Mouse (Mus musculus) monocyte, adult 5-6 weeks (primary cell): ENCODE results near the gene Inpp4b. TPM values are rescaled to one million over a fixed set of nuclear protein-coding genes. Genes with fewer than 3 reads are reported as not detected.
A peak's percentile ranks its signal among the peaks of the same experiment; 100 is the strongest.

ENCODE experiments used
- ATAC-seq: fragments of 153-309, 156-312 bp; replicated peaks from 2 replicates; pipeline ENCODE4 v1.8.0; 2017; ENCODE audit warnings: mild to moderate bottlenecking; ENCODE audit not compliant: low TSS enrichment, insufficient number of reproducible peaks, severe bottlenecking, poor library complexity, low FRiP score
- total RNA-seq: library from RNA; stranded (forward); fragments of 200-1000, 200-491, 200-594 nt; gene quantifications from 3 replicates; pipeline ENCODE4 v1.2.3, GENCODE M21; 2017

Inpp4b gene
- total RNA-seq, 1 experiment from 2014 or later = 11.9 TPM

DNA sequence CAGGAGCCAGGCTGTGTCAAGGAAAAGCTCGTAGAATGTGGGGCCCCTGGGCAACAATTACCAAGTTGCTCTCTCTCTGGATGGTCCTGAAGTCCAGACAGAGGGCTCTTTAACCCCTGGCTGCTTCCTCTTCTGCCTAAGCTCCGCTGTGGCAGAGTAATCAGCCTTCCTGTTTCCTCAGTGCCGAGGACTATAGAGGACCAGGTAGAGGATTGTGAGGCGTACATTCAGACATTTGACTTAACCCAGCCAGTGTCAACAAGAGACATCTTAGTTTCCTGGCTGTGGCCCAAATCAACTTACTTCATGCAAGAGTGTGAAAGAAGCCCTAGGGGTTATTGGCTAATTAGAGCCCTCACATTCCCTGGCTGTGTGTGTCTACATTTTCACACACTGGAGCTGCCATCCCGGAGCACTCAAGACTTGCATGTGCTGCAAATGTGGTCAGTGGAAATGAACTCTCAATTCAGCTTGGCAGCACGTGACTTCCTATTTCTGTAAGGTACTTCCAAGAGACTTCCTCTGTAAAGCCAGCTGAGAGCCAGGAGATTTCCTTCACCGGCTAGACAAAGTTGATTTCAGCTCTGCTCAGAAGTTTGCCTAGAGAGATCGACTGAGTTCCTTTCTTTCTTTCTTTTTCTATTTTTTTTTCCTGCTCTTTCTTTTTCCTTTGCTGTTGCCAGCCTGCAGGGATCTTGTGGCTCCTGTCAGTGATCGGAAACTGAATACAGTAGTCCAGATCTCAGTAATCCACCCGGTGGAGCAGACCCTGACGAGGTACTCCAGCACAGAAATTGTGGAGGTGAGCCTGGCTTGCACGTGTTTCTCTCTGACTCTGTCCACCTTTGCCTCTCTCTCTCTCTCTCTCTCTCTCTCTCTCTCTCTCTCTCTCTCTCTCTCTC is 425.3 kb downstream of the Inpp4b start:
- ATAC-seq = no peak

DNA sequence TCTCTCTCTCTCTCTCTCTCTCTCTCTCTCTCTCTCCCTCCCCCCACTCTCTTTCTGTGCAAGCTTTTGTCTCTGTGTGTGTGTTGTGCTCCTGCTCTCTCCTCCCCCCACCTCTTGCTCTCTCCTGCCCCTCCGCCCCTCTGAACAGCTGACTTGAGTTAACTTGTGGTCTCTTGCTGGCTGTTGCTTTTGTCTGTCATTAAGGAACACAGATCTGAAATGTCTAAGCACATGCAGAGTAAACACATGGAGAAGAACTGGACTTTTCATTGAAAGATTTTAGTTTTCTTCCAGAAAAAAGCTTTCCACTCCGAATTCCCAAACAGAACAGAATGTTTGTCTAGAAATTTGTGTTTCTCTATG is 425.9 kb downstream of the Inpp4b start:
- no peak for ATAC-seq

DNA sequence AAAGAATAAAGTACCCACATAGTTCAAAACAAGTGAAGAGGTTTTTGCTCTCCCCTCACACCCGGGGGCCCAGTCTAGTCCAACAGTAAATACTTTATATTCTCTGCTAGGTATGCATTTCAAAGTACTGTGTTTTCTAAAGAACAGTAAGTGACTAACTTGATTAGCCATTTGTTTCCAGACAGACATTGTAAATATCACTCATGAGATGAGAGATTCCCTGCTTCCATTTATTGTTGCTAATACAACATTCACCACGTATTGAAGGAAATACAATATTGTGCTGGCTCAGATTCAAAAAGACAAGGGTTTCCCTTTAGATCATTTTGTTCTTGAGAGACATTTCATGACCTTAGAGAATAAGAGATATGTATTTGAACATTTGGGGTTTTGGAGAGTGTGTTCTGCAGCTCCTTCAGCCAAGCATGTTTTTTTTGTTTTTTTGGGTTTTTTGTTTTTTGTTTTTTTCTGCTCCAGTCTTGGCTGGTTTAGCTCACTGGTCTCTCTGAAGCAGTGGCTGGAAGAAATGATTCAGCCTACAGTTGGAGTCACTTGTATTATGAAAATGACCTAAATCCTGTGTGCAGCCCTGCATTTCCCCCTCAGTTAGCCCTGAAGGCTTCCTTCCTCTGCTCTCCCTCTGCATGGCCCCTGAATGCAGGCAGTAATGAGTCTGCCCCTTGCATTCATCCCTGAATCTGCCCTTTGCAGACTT is 426.5 kb downstream of the Inpp4b start:
- no peak for ATAC-seq

DNA sequence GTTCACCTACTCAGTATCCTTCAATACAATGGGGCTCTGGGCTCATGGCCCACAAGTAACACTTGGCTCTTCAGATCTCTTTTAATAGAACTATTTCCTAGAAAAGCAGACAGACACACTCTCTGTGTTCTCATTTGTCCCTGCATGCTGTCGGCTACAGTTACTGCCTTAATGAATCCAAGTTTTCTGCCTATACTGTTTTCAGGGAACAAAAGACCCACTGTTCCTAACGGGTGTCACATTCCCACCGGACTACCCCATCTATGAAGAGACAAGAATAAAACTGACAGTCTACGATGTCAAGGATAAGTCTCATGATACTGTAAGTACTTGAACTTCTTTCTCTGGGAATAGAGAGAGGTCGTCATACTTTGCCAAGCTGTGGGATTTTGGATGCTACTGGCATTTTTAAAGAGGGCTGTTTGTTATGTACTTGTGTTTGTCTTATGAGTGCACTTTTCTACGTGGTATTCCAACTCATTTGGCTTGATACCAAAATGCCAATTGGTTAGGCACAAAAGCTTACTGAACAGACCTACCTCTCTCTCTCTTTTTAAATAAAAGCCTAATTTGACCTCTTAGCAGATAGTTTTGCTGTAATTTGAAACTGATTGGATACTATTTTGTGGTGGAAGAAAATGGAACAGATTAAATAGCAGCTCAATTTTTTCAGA is 428.4 kb downstream of the Inpp4b start:
- ATAC-seq = no peak

- no peak for ATAC-seq
Measured at GRCm38 (mm10) chr8:81772855-81773254, 430.5 kb downstream of the Inpp4b start.

DNA sequence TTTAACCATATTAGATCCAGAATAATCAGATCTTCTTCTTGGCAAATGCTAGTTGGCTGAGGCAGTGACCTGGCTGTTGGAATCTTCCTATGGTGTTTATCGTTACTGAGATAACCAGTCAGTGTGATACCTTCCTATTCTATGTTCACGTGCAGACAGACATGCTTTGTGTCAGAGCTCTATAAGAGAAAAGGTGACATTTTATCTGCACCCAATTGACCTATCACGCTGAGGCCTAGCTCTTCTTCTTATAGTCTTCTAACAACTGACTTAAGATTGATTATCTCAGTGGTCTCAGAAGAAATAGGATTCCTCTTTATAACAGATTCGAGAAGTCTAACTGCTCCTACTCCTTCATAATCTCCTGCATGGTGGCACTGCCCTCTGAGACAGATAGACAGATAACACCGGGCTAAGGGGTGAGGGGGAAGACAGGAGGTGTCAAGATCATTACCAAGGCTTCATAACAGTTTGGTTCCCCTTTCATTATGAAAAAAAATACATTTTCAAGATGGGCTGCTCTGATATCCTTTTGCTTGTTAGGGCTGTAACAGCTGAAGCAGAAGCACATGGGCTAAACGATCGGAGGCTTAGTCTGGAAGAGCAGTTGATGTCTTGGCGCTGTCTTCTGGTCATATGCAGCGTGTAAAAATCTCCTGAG is 431.1 kb downstream of the Inpp4b start:
- ATAC-seq = peak; percentile 43; the same call in 1 of the 2 replicates

- ATAC-seq = no peak
Measured at GRCm38 (mm10) chr8:81774010-81774409, 431.7 kb downstream of the Inpp4b start.

- no peak for ATAC-seq
Measured at GRCm38 (mm10) chr8:81774454-81774853, 432.1 kb downstream of the Inpp4b start.

DNA sequence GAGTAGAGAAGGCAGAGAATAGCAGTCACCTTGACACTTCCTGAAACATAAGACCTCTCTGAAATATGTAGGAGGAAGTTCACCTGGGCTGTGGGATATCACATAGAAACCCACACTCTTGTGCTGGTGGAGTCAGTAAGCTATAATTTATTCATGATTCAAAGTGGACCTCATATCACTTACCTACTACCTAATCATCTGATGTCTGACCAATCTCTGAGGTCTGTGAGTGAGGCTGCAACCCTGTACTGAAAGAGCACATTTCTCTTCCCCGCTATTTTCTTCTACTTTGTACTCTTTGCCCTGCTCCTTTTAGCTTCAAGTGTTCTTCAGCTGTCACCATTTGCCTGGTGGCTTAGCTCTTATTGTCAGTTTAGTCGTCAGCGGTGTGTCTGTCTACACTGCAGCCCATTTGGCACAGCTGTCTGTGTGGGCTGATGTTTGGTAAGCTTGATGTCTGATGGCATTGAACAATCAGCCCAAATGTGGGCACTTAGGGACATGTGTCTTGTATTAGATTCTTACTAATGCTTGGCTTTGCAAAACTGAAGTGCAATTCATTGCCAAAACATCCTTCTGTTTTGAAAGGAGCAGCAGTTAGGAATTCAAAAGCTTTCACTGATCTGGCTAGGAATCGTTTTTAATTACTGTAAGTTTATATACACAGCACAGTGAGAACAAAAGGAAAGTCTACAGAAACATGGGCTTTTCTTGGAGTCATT is 434.3 kb downstream of the Inpp4b start:
- no peak for ATAC-seq

DNA sequence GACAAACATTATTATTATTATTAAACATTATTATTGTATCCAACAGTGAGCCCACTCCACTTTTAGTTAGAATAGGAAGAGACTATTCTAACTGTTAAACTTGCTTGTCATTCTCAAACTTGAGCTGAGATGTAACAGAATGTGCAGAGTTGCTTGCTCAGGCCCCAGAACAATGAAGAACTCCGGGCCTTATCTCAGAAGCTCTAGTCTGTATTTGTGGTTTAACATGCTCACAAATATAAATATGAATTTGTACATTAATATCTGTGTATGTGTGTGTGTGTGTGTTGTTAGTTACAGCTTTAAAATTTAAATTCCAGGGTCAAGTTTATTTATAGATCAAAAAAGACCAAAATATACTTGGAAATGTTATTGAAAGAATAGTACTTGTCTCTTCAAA is 435.3 kb downstream of the Inpp4b start:
- ATAC-seq = no peak

- ATAC-seq = no peak
Measured at GRCm38 (mm10) chr8:81779440-81779839, 437.1 kb downstream of the Inpp4b start.

GRCm38 (mm10) chr8:81780166-81780565 is 437.8 kb downstream of the Inpp4b start:
- ATAC-seq = no peak; the same call in 1 of the 2 replicates

DNA sequence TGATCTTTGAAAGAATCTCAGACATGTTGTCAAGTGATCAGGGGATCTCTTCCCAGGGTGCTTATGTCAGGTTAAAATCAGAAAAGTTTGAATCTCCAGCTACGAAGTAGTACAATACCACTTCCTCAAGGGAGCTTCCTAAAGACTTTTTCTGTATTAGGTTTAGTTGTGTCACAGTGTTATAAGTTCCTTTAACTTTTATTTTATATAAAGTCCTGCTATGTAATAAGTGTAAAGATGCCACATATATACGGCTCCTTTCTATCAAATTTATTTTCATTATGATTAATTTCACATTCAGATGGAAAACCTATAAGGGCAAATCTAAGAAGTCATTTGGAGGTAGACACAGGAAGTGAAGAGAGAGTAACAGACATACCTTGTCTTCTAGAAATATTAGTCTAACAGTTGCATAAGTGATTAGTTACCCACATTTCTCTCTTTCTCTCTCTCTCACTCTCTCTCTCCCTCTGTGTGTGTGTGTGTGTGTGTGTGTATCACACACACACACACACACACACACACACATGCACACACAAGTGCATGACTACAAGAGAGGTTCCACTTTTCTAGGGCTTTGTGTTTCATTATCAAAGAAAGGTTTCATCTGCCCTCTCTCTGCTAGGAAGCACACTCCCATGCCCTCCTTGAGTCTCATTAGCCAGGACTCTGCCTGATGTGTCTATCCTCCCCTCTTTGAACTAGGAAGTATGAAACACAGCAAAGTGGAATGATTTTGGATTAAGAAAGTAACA is 438.7 kb downstream of the Inpp4b start:
- ATAC-seq = no peak

DNA sequence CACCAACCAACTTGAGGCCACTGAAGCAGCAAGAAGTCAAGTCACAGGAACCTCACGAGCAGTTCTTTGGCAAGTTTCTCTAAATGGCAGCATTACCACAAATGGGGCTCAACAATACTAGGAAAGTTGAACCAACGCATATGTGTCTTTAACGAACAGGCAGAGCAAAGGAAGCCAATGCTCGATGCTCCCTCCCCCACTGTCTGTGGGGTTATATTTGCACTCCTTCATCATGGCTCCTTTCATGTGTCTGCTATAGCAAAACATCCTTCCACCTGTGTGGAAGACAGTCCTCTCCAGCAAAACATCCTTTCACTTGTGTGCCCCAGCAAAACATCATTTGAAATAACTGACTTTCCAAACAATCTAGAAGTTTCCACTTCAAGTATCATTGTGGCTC is 440.4 kb downstream of the Inpp4b start:
- no peak for ATAC-seq

DNA sequence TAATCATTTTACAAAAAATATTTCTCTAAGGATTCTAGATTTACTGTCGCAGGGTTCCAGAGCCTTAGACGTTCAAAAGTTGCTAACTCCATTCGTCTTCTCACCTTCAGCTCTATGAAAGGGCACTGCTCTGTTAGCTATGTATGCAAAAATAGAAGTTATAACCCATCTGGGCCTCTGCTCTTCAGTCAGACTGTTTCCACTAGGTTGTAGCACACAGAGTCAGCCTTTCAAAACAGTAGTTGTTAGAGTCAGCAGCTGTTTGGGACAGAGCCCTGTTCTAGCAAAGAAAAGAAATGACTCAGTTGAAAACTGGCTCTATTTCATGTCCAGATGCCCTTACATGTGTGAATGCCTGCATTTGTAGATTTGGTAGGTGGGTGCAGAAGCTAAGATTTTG is 442.4 kb downstream of the Inpp4b start:
- ATAC-seq = no peak

- ATAC-seq = no peak
Measured at GRCm38 (mm10) chr8:81788498-81788897, 446.1 kb downstream of the Inpp4b start.

- ATAC-seq = no peak
Measured at GRCm38 (mm10) chr8:81792649-81793048, 450.3 kb downstream of the Inpp4b start.

DNA sequence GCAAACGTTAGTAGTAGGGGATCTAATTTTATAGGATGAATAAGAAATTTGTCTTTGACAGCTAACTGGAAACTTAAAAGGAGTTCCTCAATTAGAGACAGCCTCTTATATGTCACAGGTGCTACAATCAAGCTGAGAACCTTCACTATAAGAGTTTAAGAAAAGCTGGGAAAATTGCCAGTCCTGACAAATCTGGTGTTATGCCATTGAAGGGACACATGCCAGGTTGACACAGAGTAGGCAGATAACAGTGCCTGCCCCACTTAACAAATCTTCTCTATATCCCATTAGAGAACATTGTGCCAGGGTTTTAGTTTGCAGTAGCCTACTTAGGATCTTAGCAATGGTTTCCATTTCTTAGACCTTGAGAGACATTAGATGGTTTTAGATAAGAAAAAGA is 456.1 kb downstream of the Inpp4b start:
- no peak for ATAC-seq
